Mouse (Mus musculus) heart, embryonic 15.5 days (tissue): Measurements from ENCODE around the gene Cpt1b. TPM values are rescaled to one million over a fixed set of nuclear protein-coding genes. Genes with fewer than 3 reads are reported as not detected.

ENCODE experiments used
- ATAC-seq: fragments of 200-750 bp; cut with Nextera tagmentation; replicated peaks from 2 replicates; pipeline ENCODE4 v1.8.0; 2017; ENCODE audit warnings: low read depth, moderate TSS enrichment; ENCODE audit not compliant: insufficient number of reproducible peaks, insufficient read depth, low FRiP score
- H3K27ac ChIP-seq: fragments of 300-500 bp; sonication (generic); 2 replicates; pipeline ENCODE4 v1.5.1; 2015; ENCODE audit warnings: mild to moderate bottlenecking, inconsistent platforms
- H3K27me3 ChIP-seq: fragments of 300-500 bp; sonication (generic); 2 replicates; pipeline ENCODE4 v1.6.1; 2015; ENCODE audit warnings: inconsistent platforms
- H3K36me3 ChIP-seq: fragments of 300-500 bp; sonication (generic); 2 replicates; pipeline ENCODE4 v1.6.1; 2015; ENCODE audit warnings: mild to moderate bottlenecking, inconsistent platforms
- H3K4me1 ChIP-seq: fragments of 300-500 bp; sonication (generic); replicated peaks from 2 replicates; pipeline ENCODE4 v1.6.1; 2015; ENCODE audit warnings: inconsistent platforms
- H3K4me2 ChIP-seq: fragments of 300-500 bp; sonication (generic); 2 replicates; pipeline ENCODE4 v1.6.1; 2015; ENCODE audit warnings: inconsistent platforms, mild to moderate bottlenecking, moderate library complexity
- H3K4me3 ChIP-seq: fragments of 300-500 bp; sonication (generic); 2 replicates; pipeline ENCODE4 v1.5.1; 2015; ENCODE audit warnings: mild to moderate bottlenecking, inconsistent platforms
- H3K9ac ChIP-seq: fragments of 300-500 bp; sonication (generic); 2 replicates; pipeline ENCODE4 v1.6.1; 2015; ENCODE audit warnings: mild to moderate bottlenecking, inconsistent platforms
- H3K9me3 ChIP-seq: fragments of 300-500 bp; sonication (generic); replicated peaks from 2 replicates; pipeline ENCODE4 v1.6.1; 2016; ENCODE audit warnings: inconsistent platforms
- WGBS: fragments of 180-500 bp; shearing (Covaris S2); methylation state at CpG from one replicate; pipeline ENCODE4 v1.1.7; 2015; ENCODE audit warnings: mixed read lengths; 5-methylcytosine and 5-hydroxymethylcytosine counted together
- polyA plus RNA-seq: library from polyadenylated mRNA; unstranded; fragments of >200 nt; fragmentation: Nextera tagmentation; extraction: Ambion mirVana; gene quantifications from 2 replicates; pipeline ENCODE4 v1.2.1, GENCODE M21; 2015

Gene Cpt1b
- polyA plus RNA-seq: 169 and 195 TPM in 2 replicates

GRCm38 (mm10) chr15:89425711-89426121 is at the start of gene Cpt1b:
Gene Cpt1b, minus strand, starts transcription at chr15:89425863.
- peak within 1 kb of the TSS; percentile 98 for H3K27ac ChIP-seq

GRCm38 (mm10) chr15:89475293-89475600 is 49.6 kb upstream of the Cpt1b start:
- peak overlapping the region; percentile 75 for H3K4me3 ChIP-seq
- peaks cover 11% of the 10 kb centered on the region for H3K4me1 ChIP-seq
- H3K4me2 ChIP-seq: peak overlapping the region; percentile 96
- H3K27me3 ChIP-seq: no peaks in the 10 kb centered on the region
- no peak for ATAC-seq
- no peak overlapping the region for H3K27ac ChIP-seq
- peak overlapping the region; percentile 72 for H3K9ac ChIP-seq
- H3K9me3 ChIP-seq: no peaks in the 10 kb centered on the region
- no peaks in the 10 kb centered on the region for H3K36me3 ChIP-seq
- 87% methylated on average over 7 of the region's 7 CpGs for WGBS

More at GRCm38 (mm10) chr15:89425711-89426121, at the start of gene Cpt1b:
- peak within 1 kb of the TSS; percentile 59 for H3K4me3 ChIP-seq
- WGBS: 31% methylated on average over 6 of the region's 6 CpGs
- H3K4me2 ChIP-seq: peak within 1 kb of the TSS; percentile 66
- H3K9ac ChIP-seq: peak within 1 kb of the TSS; percentile 76
- no peaks in the 10 kb centered on the region for H3K9me3 ChIP-seq
- peak; percentile 81 for ATAC-seq
- peaks cover 30% of the 10 kb centered on the region; the same call in 1 of the 2 replicates for H3K36me3 ChIP-seq
- H3K4me1 ChIP-seq: peaks cover 53% of the 10 kb centered on the region
- H3K27me3 ChIP-seq: no peaks in the 10 kb centered on the region

GRCm38 (mm10) chr15:89474596-89475292 is 49.1 kb upstream of the Cpt1b start:
- no peak overlapping the region for H3K27ac ChIP-seq
- H3K4me2 ChIP-seq: peak overlapping the region; percentile 96
- no peaks in the 10 kb centered on the region for H3K27me3 ChIP-seq
- 94% methylated on average over 19 of the region's 19 CpGs for WGBS
- no peak for ATAC-seq
- H3K4me3 ChIP-seq: no peak overlapping the region
- H3K9ac ChIP-seq: no peak overlapping the region
- H3K4me1 ChIP-seq: peaks cover 10% of the 10 kb centered on the region
- H3K9me3 ChIP-seq: no peaks in the 10 kb centered on the region
- no peaks in the 10 kb centered on the region for H3K36me3 ChIP-seq

- Histone ChIP-seq H3K36me3 (no peaks in the 10 kb centered on the region), H3K4me1 (peaks cover 10% of the 10 kb centered on the region), H3K4me2 (no peak overlapping the region), H3K9ac (no peak overlapping the region), H3K27me3 (no peaks in the 10 kb centered on the region), H3K4me3 (no peak overlapping the region), H3K9me3 (no peaks in the 10 kb centered on the region), H3K27ac (no peak overlapping the region)
- no peak for ATAC-seq
- 94% methylated on average over 8 of the region's 8 CpGs for WGBS
These were observed 48.3 kb upstream of the Cpt1b start for GRCm38 (mm10) chr15:89473921-89474320.

GRCm38 (mm10) chr15:89473370-89473769 is 47.7 kb upstream of the Cpt1b start:
- WGBS: 62% methylated on average over 9 of the region's 9 CpGs
- Histone ChIP-seq H3K4me3 (no peak overlapping the region), H3K27ac (no peak overlapping the region), H3K4me2 (no peak overlapping the region), H3K9me3 (no peaks in the 10 kb centered on the region), H3K9ac (no peak overlapping the region), H3K36me3 (no peaks in the 10 kb centered on the region), H3K4me1 (peaks cover 10% of the 10 kb centered on the region), H3K27me3 (0 out of 2 replicates have a peak, but pooled peaks cover under 1% of the 10 kb centered on the region)
- no peak for ATAC-seq

- H3K4me2 ChIP-seq: no peak overlapping the region
- H3K36me3 ChIP-seq: no peaks in the 10 kb centered on the region
- no peaks in the 10 kb centered on the region for H3K9me3 ChIP-seq
- H3K4me1 ChIP-seq: peaks cover 6% of the 10 kb centered on the region
- WGBS: 80% methylated on average over 4 of the region's 4 CpGs
- no peak overlapping the region for H3K9ac ChIP-seq
- H3K4me3 ChIP-seq: no peak overlapping the region
- no peak for ATAC-seq
- 0 out of 2 replicates have a peak, but pooled peaks cover 4% of the 10 kb centered on the region for H3K27me3 ChIP-seq
- no peak overlapping the region for H3K27ac ChIP-seq
These were observed 45.8 kb upstream of the Cpt1b start for GRCm38 (mm10) chr15:89471476-89471875.

- no peak for ATAC-seq
- Histone ChIP-seq H3K36me3 (no peaks in the 10 kb centered on the region), H3K4me1 (no peaks in the 10 kb centered on the region), H3K9me3 (no peaks in the 10 kb centered on the region), H3K9ac (no peak overlapping the region), H3K4me3 (no peak overlapping the region), H3K4me2 (no peak overlapping the region), H3K27me3 (0 out of 2 replicates have a peak, but pooled peaks cover 4% of the 10 kb centered on the region), H3K27ac (no peak overlapping the region)
- 25% methylated on average over 2 of the region's 2 CpGs for WGBS
These were observed 42.9 kb upstream of the Cpt1b start for GRCm38 (mm10) chr15:89468577-89468976.

- H3K4me3 ChIP-seq: no peak overlapping the region
- WGBS: 18% methylated on average over 1 of the region's 1 CpGs
These were observed 39.4 kb upstream of the Cpt1b start for GRCm38 (mm10) chr15:89465052-89465451.

GRCm38 (mm10) chr15:89463334-89464235 is 37.9 kb upstream of the Cpt1b start:
- peaks cover 27% of the 10 kb centered on the region for H3K27me3 ChIP-seq
- H3K4me3 ChIP-seq: no peak overlapping the region
- 48% methylated on average over 5 of the region's 5 CpGs for WGBS
- H3K4me2 ChIP-seq: no peak overlapping the region
- H3K27ac ChIP-seq: no peak overlapping the region
- H3K36me3 ChIP-seq: no peaks in the 10 kb centered on the region
- no peaks in the 10 kb centered on the region for H3K4me1 ChIP-seq
- no peaks in the 10 kb centered on the region for H3K9me3 ChIP-seq
- H3K9ac ChIP-seq: no peak overlapping the region
- no peak for ATAC-seq

More at GRCm38 (mm10) chr15:89465052-89465451, 39.4 kb upstream of the Cpt1b start:
- no peaks in the 10 kb centered on the region for H3K9me3 ChIP-seq
- no peak overlapping the region for H3K4me2 ChIP-seq
- peaks cover 21% of the 10 kb centered on the region for H3K27me3 ChIP-seq
- H3K4me1 ChIP-seq: no peaks in the 10 kb centered on the region
- H3K36me3 ChIP-seq: no peaks in the 10 kb centered on the region
- no peak for ATAC-seq
- H3K9ac ChIP-seq: no peak overlapping the region
- H3K27ac ChIP-seq: no peak overlapping the region

GRCm38 (mm10) chr15:89462176-89462575 is 36.5 kb upstream of the Cpt1b start:
- H3K9ac ChIP-seq: no peak overlapping the region
- peaks cover 32% of the 10 kb centered on the region for H3K27me3 ChIP-seq
- 72% methylated on average over 7 of the region's 7 CpGs for WGBS
- H3K27ac ChIP-seq: no peak overlapping the region
- H3K4me3 ChIP-seq: no peak overlapping the region
- H3K4me1 ChIP-seq: no peaks in the 10 kb centered on the region
- H3K9me3 ChIP-seq: no peaks in the 10 kb centered on the region
- no peak overlapping the region for H3K4me2 ChIP-seq
- no peaks in the 10 kb centered on the region for H3K36me3 ChIP-seq
- ATAC-seq: no peak

- Histone ChIP-seq H3K4me3 (no peak overlapping the region), H3K4me2 (no peak overlapping the region), H3K9me3 (no peaks in the 10 kb centered on the region), H3K27ac (no peak overlapping the region), H3K36me3 (no peaks in the 10 kb centered on the region), H3K4me1 (no peaks in the 10 kb centered on the region), H3K27me3 (peaks cover 41% of the 10 kb centered on the region), H3K9ac (no peak overlapping the region)
- WGBS: 70% methylated on average over 15 of the region's 15 CpGs
- ATAC-seq: no peak
These were observed 35.7 kb upstream of the Cpt1b start for GRCm38 (mm10) chr15:89461321-89461720.
